Mouse (Mus musculus): ENCODE measurements around the gene Psma3. TPM values are rescaled to one million over a fixed set of nuclear protein-coding genes. Genes with fewer than 3 reads are reported as not detected.

Gene Psma3
- polyA plus RNA-seq, 1 experiment from 2014 or later, result 248 TPM

Other genes starting within 250 kb of the Psma3 start
- 8.2 to 24.7 TPM (median 13.3 TPM) in 3 replicates for gene Frmd6, start 149.1 kb upstream of the Psma3 start, polyA plus RNA-seq (2018)
- gene Actr10, start 36.8 kb upstream of the Psma3 start, polyA plus RNA-seq (2018), result 26.4 to 54.8 TPM (median 53.4 TPM) in 3 replicates
- gene Arid4a, start 41.4 kb downstream of the Psma3 start, polyA plus RNA-seq (2018), result 17.8 to 50.5 TPM (median 26.8 TPM) in 3 replicates
- gene Tomm20l, start 136.8 kb downstream of the Psma3 start, polyA plus RNA-seq (2018), result not detected in 3 replicates
- gene Timm9, start 162.1 kb downstream of the Psma3 start, polyA plus RNA-seq (2018), result 9.7 to 30.7 TPM (median 14.3 TPM) in 3 replicates
- 2.9 to 3.8 TPM (median 3.0 TPM) in 3 replicates for gene 2700049A03Rik, start 162.2 kb downstream of the Psma3 start, polyA plus RNA-seq (2018)

Data from macrophage (primary cell).